Mouse (Mus musculus): ENCODE results near the gene Nkx1-2. TPM values are rescaled to one million over a fixed set of nuclear protein-coding genes. Genes with fewer than 3 reads are reported as not detected.
A peak's percentile ranks its signal among the peaks of the same experiment; 100 is the strongest.

The Nkx1-2 gene
- polyA plus RNA-seq, 1 experiment from 2014 or later, result 0.04 TPM

- no peak for ATAC-seq (replicated peaks; ENCODE audit: insufficient number of reproducible peaks, low FRiP score, low TSS enrichment)
- no peak overlapping the region for H3K9ac ChIP-seq (ENCODE audit: low read depth, low read length)
- no peak overlapping the region for H3K27ac ChIP-seq (ENCODE audit: low read depth, low read length)
- no peak overlapping the region for H3K4me3 ChIP-seq (ENCODE audit: low read depth, low read length)
- WGBS (ENCODE audit: insufficient replicate concordance), result 46% methylated on average over 6 of the region's 6 CpGs
- no peaks in the 10 kb centered on the region for H3K9me3 ChIP-seq (replicated peaks; ENCODE audit: control insufficient read depth, low read length)
- H3K27me3 ChIP-seq (ENCODE audit: control insufficient read depth, insufficient read depth, low read length), result 0 out of 2 replicates have a peak, but pooled peaks cover 2% of the 10 kb centered on the region
- H3K36me3 ChIP-seq (ENCODE audit: control insufficient read depth, insufficient read depth, low read length), result no peaks in the 10 kb centered on the region
- H3K4me2 ChIP-seq, result no peak overlapping the region
- H3K4me1 ChIP-seq (ENCODE audit: control insufficient read depth, insufficient read depth, low read length), result peaks cover 3% of the 10 kb centered on the region; the same call in 1 of the 2 replicates
These were observed 18.9 kb downstream of the Nkx1-2 start for GRCm38 (mm10) chr7:132580511-132580910.

GRCm38 (mm10) chr7:132576891-132577290 is 22.5 kb downstream of the Nkx1-2 start:
- no peak for ATAC-seq (replicated peaks; ENCODE audit: insufficient number of reproducible peaks, low FRiP score, low TSS enrichment)
- Histone ChIP-seq H3K27ac (ENCODE audit: low read depth, low read length) (peak overlapping the region; percentile 93; the same call in 1 of the 2 replicates), H3K4me3 (ENCODE audit: low read depth, low read length) (peak overlapping the region; percentile 77), H3K36me3 (ENCODE audit: control insufficient read depth, insufficient read depth, low read length) (no peaks in the 10 kb centered on the region), H3K4me1 (ENCODE audit: control insufficient read depth, insufficient read depth, low read length) (peaks cover 9% of the 10 kb centered on the region), H3K4me2 (peak overlapping the region; percentile 79), H3K9ac (ENCODE audit: low read depth, low read length) (peak overlapping the region; percentile 85), H3K9me3 (replicated peaks; ENCODE audit: control insufficient read depth, low read length) (no peaks in the 10 kb centered on the region), H3K27me3 (ENCODE audit: control insufficient read depth, insufficient read depth, low read length) (0 out of 2 replicates have a peak, but pooled peaks cover 2% of the 10 kb centered on the region)
- 48% methylated on average over 4 of the region's 4 CpGs for WGBS (ENCODE audit: insufficient replicate concordance)

- under 1% methylated on average over 49 of the region's 49 CpGs for WGBS (ENCODE audit: insufficient replicate concordance)
- H3K4me2 ChIP-seq, result peak within 1 kb of the TSS; percentile 79
- 0 out of 2 replicates have a peak, but pooled peaks cover 2% of the 10 kb centered on the region for H3K27me3 ChIP-seq (ENCODE audit: control insufficient read depth, insufficient read depth, low read length)
- no peaks in the 10 kb centered on the region for H3K9me3 ChIP-seq (replicated peaks; ENCODE audit: control insufficient read depth, low read length)
- ATAC-seq (replicated peaks; ENCODE audit: insufficient number of reproducible peaks, low FRiP score, low TSS enrichment), result peak; percentile 98
- peak within 1 kb of the TSS; percentile 85 for H3K9ac ChIP-seq (ENCODE audit: low read depth, low read length)
- peaks cover 9% of the 10 kb centered on the region for H3K4me1 ChIP-seq (ENCODE audit: control insufficient read depth, insufficient read depth, low read length)
- H3K36me3 ChIP-seq (ENCODE audit: control insufficient read depth, insufficient read depth, low read length), result no peaks in the 10 kb centered on the region
- H3K4me3 ChIP-seq (ENCODE audit: low read depth, low read length), result peak within 1 kb of the TSS; percentile 77
- peak within 1 kb of the TSS; percentile 93 for H3K27ac ChIP-seq (ENCODE audit: low read depth, low read length)
These were observed 23.3 kb downstream of the Nkx1-2 start, which contains the start of gene Oat for GRCm38 (mm10) chr7:132576116-132576650. Gene Oat, minus strand, starts transcription at chr7:132576398.

GRCm38 (mm10) chr7:132575623-132576022 is 23.8 kb downstream of the Nkx1-2 start:
- Histone ChIP-seq H3K4me3 (ENCODE audit: low read depth, low read length) (peak overlapping the region; percentile 77), H3K9me3 (replicated peaks; ENCODE audit: control insufficient read depth, low read length) (no peaks in the 10 kb centered on the region), H3K27ac (ENCODE audit: low read depth, low read length) (peak overlapping the region; percentile 93), H3K4me1 (ENCODE audit: control insufficient read depth, insufficient read depth, low read length) (peaks cover 9% of the 10 kb centered on the region), H3K27me3 (ENCODE audit: control insufficient read depth, insufficient read depth, low read length) (0 out of 2 replicates have a peak, but pooled peaks cover 2% of the 10 kb centered on the region), H3K9ac (ENCODE audit: low read depth, low read length) (peak overlapping the region; percentile 85), H3K36me3 (ENCODE audit: control insufficient read depth, insufficient read depth, low read length) (no peaks in the 10 kb centered on the region), H3K4me2 (peak overlapping the region; percentile 79)
- ATAC-seq (replicated peaks; ENCODE audit: insufficient number of reproducible peaks, low FRiP score, low TSS enrichment), result peak; percentile 82
- WGBS (ENCODE audit: insufficient replicate concordance), result under 1% methylated on average over 13 of the region's 13 CpGs

GRCm38 (mm10) chr7:132574646-132575045 is 24.8 kb downstream of the Nkx1-2 start:
- ATAC-seq (replicated peaks; ENCODE audit: insufficient number of reproducible peaks, low FRiP score, low TSS enrichment), result no peak
- Histone ChIP-seq H3K4me2 (no peak overlapping the region), H3K9me3 (replicated peaks; ENCODE audit: control insufficient read depth, low read length) (no peaks in the 10 kb centered on the region), H3K9ac (ENCODE audit: low read depth, low read length) (no peak overlapping the region), H3K36me3 (ENCODE audit: control insufficient read depth, insufficient read depth, low read length) (no peaks in the 10 kb centered on the region), H3K4me3 (ENCODE audit: low read depth, low read length) (no peak overlapping the region), H3K4me1 (ENCODE audit: control insufficient read depth, insufficient read depth, low read length) (peaks cover 18% of the 10 kb centered on the region), H3K27ac (ENCODE audit: low read depth, low read length) (no peak overlapping the region), H3K27me3 (ENCODE audit: control insufficient read depth, insufficient read depth, low read length) (0 out of 2 replicates have a peak, but pooled peaks cover 2% of the 10 kb centered on the region)
- WGBS (ENCODE audit: insufficient replicate concordance), result 89% methylated on average over 5 of the region's 5 CpGs

- Histone ChIP-seq H3K4me3 (ENCODE audit: low read depth, low read length) (no peak overlapping the region), H3K27me3 (ENCODE audit: control insufficient read depth, insufficient read depth, low read length) (0 out of 2 replicates have a peak, but pooled peaks cover 2% of the 10 kb centered on the region), H3K9ac (ENCODE audit: low read depth, low read length) (no peak overlapping the region), H3K4me2 (no peak overlapping the region), H3K36me3 (ENCODE audit: control insufficient read depth, insufficient read depth, low read length) (no peaks in the 10 kb centered on the region; the same call in 1 of the 2 replicates), H3K4me1 (ENCODE audit: control insufficient read depth, insufficient read depth, low read length) (peaks cover 18% of the 10 kb centered on the region), H3K27ac (ENCODE audit: low read depth, low read length) (0 out of 2 replicates have a peak overlapping the region, but pooled peaks have one; percentile 24), H3K9me3 (replicated peaks; ENCODE audit: control insufficient read depth, low read length) (no peaks in the 10 kb centered on the region)
- 68% methylated on average over 6 of the region's 6 CpGs for WGBS (ENCODE audit: insufficient replicate concordance)
- no peak for ATAC-seq (replicated peaks; ENCODE audit: insufficient number of reproducible peaks, low FRiP score, low TSS enrichment)
These were observed 26.2 kb downstream of the Nkx1-2 start for GRCm38 (mm10) chr7:132573205-132573604.

- Histone ChIP-seq H3K9me3 (replicated peaks; ENCODE audit: control insufficient read depth, low read length) (no peaks in the 10 kb centered on the region), H3K4me3 (ENCODE audit: low read depth, low read length) (no peak overlapping the region), H3K27me3 (ENCODE audit: control insufficient read depth, insufficient read depth, low read length) (0 out of 2 replicates have a peak, but pooled peaks cover 2% of the 10 kb centered on the region), H3K27ac (ENCODE audit: low read depth, low read length) (0 out of 2 replicates have a peak overlapping the region, but pooled peaks have one; percentile 24), H3K9ac (ENCODE audit: low read depth, low read length) (no peak overlapping the region), H3K4me2 (no peak overlapping the region), H3K36me3 (ENCODE audit: control insufficient read depth, insufficient read depth, low read length) (no peaks in the 10 kb centered on the region; the same call in 1 of the 2 replicates), H3K4me1 (ENCODE audit: control insufficient read depth, insufficient read depth, low read length) (peaks cover 18% of the 10 kb centered on the region)
- 66% methylated on average over 3 of the region's 3 CpGs for WGBS (ENCODE audit: insufficient replicate concordance)
- ATAC-seq (replicated peaks; ENCODE audit: insufficient number of reproducible peaks, low FRiP score, low TSS enrichment), result no peak
These were observed 26.7 kb downstream of the Nkx1-2 start for GRCm38 (mm10) chr7:132572738-132573137.

GRCm38 (mm10) chr7:132571481-132571880 is 28.0 kb downstream of the Nkx1-2 start:
- Histone ChIP-seq H3K27me3 (ENCODE audit: control insufficient read depth, insufficient read depth, low read length) (no peaks in the 10 kb centered on the region), H3K36me3 (ENCODE audit: control insufficient read depth, insufficient read depth, low read length) (no peaks in the 10 kb centered on the region; the same call in 1 of the 2 replicates)

More at GRCm38 (mm10) chr7:132571481-132571880, 28.0 kb downstream of the Nkx1-2 start:
- Histone ChIP-seq H3K27ac (ENCODE audit: low read depth, low read length) (no peak overlapping the region), H3K4me2 (no peak overlapping the region), H3K4me1 (ENCODE audit: control insufficient read depth, insufficient read depth, low read length) (peaks cover 16% of the 10 kb centered on the region), H3K9me3 (replicated peaks; ENCODE audit: control insufficient read depth, low read length) (no peaks in the 10 kb centered on the region), H3K4me3 (ENCODE audit: low read depth, low read length) (no peak overlapping the region), H3K9ac (ENCODE audit: low read depth, low read length) (no peak overlapping the region)
- no peak for ATAC-seq (replicated peaks; ENCODE audit: insufficient number of reproducible peaks, low FRiP score, low TSS enrichment)
- WGBS (ENCODE audit: insufficient replicate concordance), result 82% methylated on average over 8 of the region's 8 CpGs

All from heart, embryonic 11.5 days (tissue).